Mouse (Mus musculus): ENCODE data around the gene Angel1. TPM values are rescaled to one million over a fixed set of nuclear protein-coding genes. Genes with fewer than 3 reads are reported as not detected.

Angel1 gene
- total and polyA plus RNA-seq, 3 experiments, result 1.8 to 9.1 (median 1.8) TPM

DNA sequence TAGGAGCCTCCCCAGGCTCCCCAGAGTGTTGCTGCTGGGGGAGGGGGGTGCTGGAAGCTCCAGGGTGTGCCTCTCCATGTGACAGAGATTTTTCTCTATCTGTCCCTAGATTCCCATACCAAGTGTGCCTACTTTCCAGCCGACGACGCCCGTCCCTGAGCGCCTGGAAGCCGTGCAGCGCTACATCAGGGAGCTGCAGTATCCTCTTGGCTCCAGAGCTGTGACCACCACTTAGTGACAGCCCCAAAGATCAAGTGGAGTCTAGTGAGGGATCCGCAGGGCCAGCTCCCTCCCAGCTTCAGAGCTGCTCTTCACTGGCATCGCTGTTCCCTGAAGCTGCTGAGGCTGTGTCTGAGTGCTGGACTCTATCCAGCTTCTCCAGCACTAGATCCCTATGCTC lies 41.0 kb downstream of the Angel1 start:
- DNase-seq (ENCODE audit: low spot score), result no peak

DNA sequence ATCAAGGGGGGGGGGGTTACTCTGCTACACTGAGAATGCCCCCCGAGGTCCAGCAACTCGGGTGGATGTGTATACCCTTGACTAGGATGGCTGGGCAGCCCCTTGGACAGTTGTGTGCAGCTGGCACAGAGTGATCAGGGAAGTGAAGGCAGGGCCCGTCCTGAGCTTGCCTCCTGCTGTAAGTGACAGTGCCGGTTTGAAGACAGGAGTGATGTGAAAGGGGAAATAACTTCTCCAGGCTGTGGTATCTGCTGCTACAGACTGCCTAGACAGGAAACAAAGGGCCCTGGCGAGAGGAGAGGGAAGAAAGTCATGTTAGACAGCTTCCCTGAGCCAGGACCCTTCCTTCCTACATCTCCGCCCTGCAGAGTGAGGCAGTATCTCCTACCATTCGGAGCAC lies 42.6 kb downstream of the Angel1 start:
- peaks cover 18% of the 10 kb centered on the region for H3K4me1 ChIP-seq (ENCODE audit: insufficient read depth, low read depth, low read length)

More for the DNA sequence above, 41.0 kb downstream of the Angel1 start:
- TF ChIP-seq GATA2 (IDR thresholded peaks at IDR 0.05; ENCODE audit: borderline replicate concordance, low read depth, low read length), result no peak
- no peak for TF ChIP-seq CTCF (IDR thresholded peaks at IDR 0.05; ENCODE audit: low read depth, low read length)
- no peak for TF ChIP-seq TAL1 (conservative IDR thresholded peaks at IDR 0.05; ENCODE audit: low read depth, low read length)
- Histone ChIP-seq H3K4me1 (ENCODE audit: insufficient read depth, low read depth, low read length) (peaks cover 18% of the 10 kb centered on the region), H3K36me3 (replicated peaks) (no peaks in the 10 kb centered on the region), H3K9me3 (replicated peaks) (no peaks in the 10 kb centered on the region), H3K4me3 (ENCODE audit: low read depth, low read length) (no peak overlapping the region), H3K27me3 (ENCODE audit: insufficient read depth, low read length) (peaks cover 16% of the 10 kb centered on the region; the same call in 1 of the 2 replicates)
- no peak for ATAC-seq (ENCODE audit: extremely low read depth, insufficient number of reproducible peaks, low FRiP score, poor library complexity, severe bottlenecking)

DNA sequence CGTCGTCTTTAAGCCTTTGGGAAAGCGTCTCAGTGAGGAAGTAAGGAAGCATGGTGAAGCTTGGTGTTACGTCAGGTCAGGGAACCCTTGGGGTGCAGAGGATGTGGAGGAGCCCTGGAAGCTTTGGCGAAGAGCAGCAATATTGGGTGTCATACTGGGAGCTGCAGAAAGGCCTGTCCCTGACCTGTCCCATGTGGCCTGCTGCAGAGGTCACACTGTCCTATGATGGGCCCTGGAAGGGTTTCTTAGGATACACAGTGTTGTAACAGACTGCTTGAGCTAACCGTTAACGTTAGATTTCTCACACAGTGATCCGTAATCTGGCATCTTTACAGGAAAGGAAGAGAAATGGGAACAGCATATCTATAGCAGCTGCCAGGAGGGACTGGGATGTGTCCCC lies 44.1 kb downstream of the Angel1 start:
- ATAC-seq (ENCODE audit: extremely low read depth, insufficient number of reproducible peaks, low FRiP score, poor library complexity, severe bottlenecking), result no peak
- Histone ChIP-seq H3K4me3 (ENCODE audit: low read depth, low read length) (no peak overlapping the region), H3K9me3 (replicated peaks) (peaks cover 3% of the 10 kb centered on the region; the same call in 1 of the 2 replicates), H3K27me3 (ENCODE audit: insufficient read depth, low read length) (peaks cover 29% of the 10 kb centered on the region; the same call in 1 of the 2 replicates), H3K36me3 (replicated peaks) (no peaks in the 10 kb centered on the region), H3K4me1 (ENCODE audit: insufficient read depth, low read depth, low read length) (peaks cover 9% of the 10 kb centered on the region)
- DNase-seq (ENCODE audit: low spot score), result no peak
- no peak for TF ChIP-seq GATA1 (IDR thresholded peaks at IDR 0.05; ENCODE audit: borderline replicate concordance, low read length)
- no peak for TF ChIP-seq GATA2 (IDR thresholded peaks at IDR 0.05; ENCODE audit: borderline replicate concordance, low read depth, low read length)
- TF ChIP-seq CTCF (IDR thresholded peaks at IDR 0.05; ENCODE audit: low read depth, low read length), result no peak
- no peak for TF ChIP-seq TAL1 (conservative IDR thresholded peaks at IDR 0.05; ENCODE audit: low read depth, low read length)
- no peak for TF ChIP-seq POLR2AphosphoS5 (IDR thresholded peaks at IDR 0.05; ENCODE audit: insufficient replicate concordance, low read depth, low read length)

More for the DNA sequence above, 42.6 kb downstream of the Angel1 start:
- no peak for ATAC-seq (ENCODE audit: extremely low read depth, insufficient number of reproducible peaks, low FRiP score, poor library complexity, severe bottlenecking)
- no peak overlapping the region for H3K4me3 ChIP-seq (ENCODE audit: low read depth, low read length)
- H3K27me3 ChIP-seq (ENCODE audit: insufficient read depth, low read length), result peaks cover 24% of the 10 kb centered on the region; the same call in 1 of the 2 replicates
- H3K36me3 ChIP-seq (replicated peaks), result no peaks in the 10 kb centered on the region
- peaks cover 3% of the 10 kb centered on the region; the same call in 1 of the 2 replicates for H3K9me3 ChIP-seq (replicated peaks)
- no peak for TF ChIP-seq GATA1 (IDR thresholded peaks at IDR 0.05; ENCODE audit: borderline replicate concordance, low read length)
- TF ChIP-seq GATA2 (IDR thresholded peaks at IDR 0.05; ENCODE audit: borderline replicate concordance, low read depth, low read length), result no peak
- no peak for TF ChIP-seq CTCF (IDR thresholded peaks at IDR 0.05; ENCODE audit: low read depth, low read length)
- no peak for TF ChIP-seq POLR2AphosphoS5 (IDR thresholded peaks at IDR 0.05; ENCODE audit: insufficient replicate concordance, low read depth, low read length)
- no peak for TF ChIP-seq TAL1 (conservative IDR thresholded peaks at IDR 0.05; ENCODE audit: low read depth, low read length)
- no peak for DNase-seq (ENCODE audit: low spot score)

DNA sequence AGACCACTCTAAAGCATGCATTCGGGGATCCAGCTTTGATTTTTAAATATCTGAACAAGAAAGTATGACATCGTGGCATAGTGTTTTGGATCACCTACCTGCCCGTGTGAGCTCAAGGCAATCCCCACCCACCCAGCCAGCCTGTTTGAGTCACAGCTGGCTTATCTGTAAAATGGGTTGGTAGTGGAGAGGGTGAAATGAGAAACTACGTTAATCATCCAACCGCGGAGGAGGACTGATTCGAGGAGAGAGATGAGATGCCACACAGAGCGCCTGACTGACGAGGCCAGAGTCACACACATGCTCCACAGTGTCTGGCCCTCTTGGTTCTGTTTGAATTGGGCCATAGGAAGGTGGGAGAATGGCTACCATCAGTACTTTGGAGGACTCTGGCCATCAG lies 44.6 kb downstream of the Angel1 start:
- DNase-seq (ENCODE audit: low spot score) (no peak), ATAC-seq (ENCODE audit: extremely low read depth, insufficient number of reproducible peaks, low FRiP score, poor library complexity, severe bottlenecking) (no peak)
- Histone ChIP-seq H3K36me3 (replicated peaks) (no peaks in the 10 kb centered on the region), H3K4me1 (ENCODE audit: insufficient read depth, low read depth, low read length) (peaks cover 5% of the 10 kb centered on the region), H3K27me3 (ENCODE audit: insufficient read depth, low read length) (peaks cover 28% of the 10 kb centered on the region; the same call in 1 of the 2 replicates), H3K4me3 (ENCODE audit: low read depth, low read length) (no peak overlapping the region), H3K9me3 (replicated peaks) (peaks cover 3% of the 10 kb centered on the region; the same call in 1 of the 2 replicates)
- TF ChIP-seq GATA1 (IDR thresholded peaks at IDR 0.05; ENCODE audit: borderline replicate concordance, low read length), result no peak
- no peak for TF ChIP-seq GATA2 (IDR thresholded peaks at IDR 0.05; ENCODE audit: borderline replicate concordance, low read depth, low read length)

DNA sequence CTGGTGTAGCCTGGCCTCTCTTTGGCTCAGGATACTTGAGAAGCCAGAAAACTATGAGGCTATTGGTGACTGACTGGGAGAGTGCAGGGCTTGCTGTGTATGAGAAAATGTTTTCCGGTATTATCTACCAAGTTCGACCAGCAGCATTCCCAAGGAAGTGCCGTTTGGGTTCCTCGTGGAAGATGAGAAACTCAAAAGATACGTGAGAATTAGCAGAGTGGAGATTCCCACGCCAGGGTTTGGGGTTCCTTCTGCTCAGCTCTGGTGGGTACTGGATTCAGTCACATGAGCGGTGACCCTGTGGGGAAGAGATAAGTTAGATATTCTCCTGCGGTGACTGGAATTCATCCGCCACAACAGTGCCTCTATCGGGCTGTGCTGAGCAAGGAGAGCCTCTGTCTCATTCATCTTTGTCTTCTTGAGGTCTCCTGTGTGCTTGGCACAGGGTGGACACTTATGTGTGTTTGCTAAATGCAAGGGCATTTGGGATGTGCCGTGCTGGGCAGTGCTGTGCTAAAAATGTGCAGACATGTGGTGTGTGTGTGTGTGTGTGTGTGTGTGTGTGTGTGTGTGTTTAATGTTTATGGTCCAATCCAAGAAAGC lies 45.6 kb downstream of the Angel1 start:
- no peaks in the 10 kb centered on the region for H3K36me3 ChIP-seq (replicated peaks)
- peaks cover 25% of the 10 kb centered on the region; the same call in 1 of the 2 replicates for H3K27me3 ChIP-seq (ENCODE audit: insufficient read depth, low read length)
- no peaks in the 10 kb centered on the region for H3K4me1 ChIP-seq (ENCODE audit: insufficient read depth, low read depth, low read length)
- peaks cover 3% of the 10 kb centered on the region; the same call in 1 of the 2 replicates for H3K9me3 ChIP-seq (replicated peaks)
- DNase-seq (ENCODE audit: low spot score), result no peak
- no peak overlapping the region for H3K4me3 ChIP-seq (ENCODE audit: low read depth, low read length)
- TF ChIP-seq GATA2 (IDR thresholded peaks at IDR 0.05; ENCODE audit: borderline replicate concordance, low read depth, low read length) (no peak), CTCF (IDR thresholded peaks at IDR 0.05; ENCODE audit: low read depth, low read length) (no peak), TAL1 (conservative IDR thresholded peaks at IDR 0.05; ENCODE audit: low read depth, low read length) (no peak), POLR2AphosphoS5 (IDR thresholded peaks at IDR 0.05; ENCODE audit: insufficient replicate concordance, low read depth, low read length) (no peak), GATA1 (IDR thresholded peaks at IDR 0.05; ENCODE audit: borderline replicate concordance, low read length) (no peak)
- no peak for ATAC-seq (ENCODE audit: extremely low read depth, insufficient number of reproducible peaks, low FRiP score, poor library complexity, severe bottlenecking)

DNA sequence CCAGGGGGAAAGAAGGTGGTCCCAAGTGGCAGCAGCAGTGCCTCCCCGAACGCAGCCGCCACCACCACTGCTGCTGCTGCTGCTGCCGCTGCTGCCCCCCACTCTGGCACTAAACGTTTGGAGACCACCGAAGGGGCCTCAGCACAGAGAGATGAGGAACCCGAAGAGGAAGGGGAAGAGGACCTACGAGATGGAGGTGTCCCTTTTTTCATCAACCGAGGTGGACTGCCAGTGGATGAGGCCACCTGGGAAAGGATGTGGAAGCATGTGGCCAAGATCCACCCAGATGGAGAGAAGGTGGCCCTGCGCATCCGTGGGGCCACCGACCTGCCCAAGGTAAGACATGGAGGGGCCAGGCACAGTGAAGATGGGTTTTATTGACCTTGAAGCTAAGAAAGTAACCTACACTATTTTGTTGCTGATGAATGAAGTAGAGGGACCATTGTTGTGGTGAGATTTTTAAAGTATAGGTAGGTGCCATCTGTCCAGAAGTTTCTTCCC lies 46.2 kb downstream of the Angel1 start:
- no peak for TF ChIP-seq GATA2 (IDR thresholded peaks at IDR 0.05; ENCODE audit: borderline replicate concordance, low read depth, low read length)
- no peak for TF ChIP-seq TAL1 (conservative IDR thresholded peaks at IDR 0.05; ENCODE audit: low read depth, low read length)
- no peak for TF ChIP-seq POLR2AphosphoS5 (IDR thresholded peaks at IDR 0.05; ENCODE audit: insufficient replicate concordance, low read depth, low read length)
- no peak for TF ChIP-seq CTCF (IDR thresholded peaks at IDR 0.05; ENCODE audit: low read depth, low read length)
- TF ChIP-seq GATA1 (IDR thresholded peaks at IDR 0.05; ENCODE audit: borderline replicate concordance, low read length), result no peak
- peaks cover 3% of the 10 kb centered on the region; the same call in 1 of the 2 replicates for H3K9me3 ChIP-seq (replicated peaks)
- H3K4me1 ChIP-seq (ENCODE audit: insufficient read depth, low read depth, low read length), result no peaks in the 10 kb centered on the region
- DNase-seq (ENCODE audit: low spot score) (no peak), ATAC-seq (ENCODE audit: extremely low read depth, insufficient number of reproducible peaks, low FRiP score, poor library complexity, severe bottlenecking) (no peak)
- no peaks in the 10 kb centered on the region for H3K36me3 ChIP-seq (replicated peaks)
- peaks cover 20% of the 10 kb centered on the region; the same call in 1 of the 2 replicates for H3K27me3 ChIP-seq (ENCODE audit: insufficient read depth, low read length)
- no peak overlapping the region for H3K4me3 ChIP-seq (ENCODE audit: low read depth, low read length)
